Mouse (Mus musculus): ENCODE results near the gene Akap13. TPM values are rescaled to one million over a fixed set of nuclear protein-coding genes. Genes with fewer than 3 reads are reported as not detected.

Akap13 gene
- polyA plus RNA-seq, 1 experiment from 2014 or later = 32.3 TPM

GRCm38 (mm10) chr7:75470318-75470925 lies 15.1 kb downstream of the Akap13 start:
- H3K36me3 ChIP-seq = no peaks in the 10 kb centered on the region
- no peak overlapping the region for H3K27ac ChIP-seq
- no peak overlapping the region for H3K4me3 ChIP-seq
- WGBS = 34% methylated on average over 7 of the region's 7 CpGs
- no peaks in the 10 kb centered on the region for H3K27me3 ChIP-seq
- no peak overlapping the region for H3K4me2 ChIP-seq (replicated peaks)
- ATAC-seq (ENCODE audit: low FRiP score) = no peak
- H3K9ac ChIP-seq = no peak overlapping the region
- no peaks in the 10 kb centered on the region for H3K9me3 ChIP-seq (replicated peaks)
- H3K4me1 ChIP-seq = peaks cover 6% of the 10 kb centered on the region

DNA sequence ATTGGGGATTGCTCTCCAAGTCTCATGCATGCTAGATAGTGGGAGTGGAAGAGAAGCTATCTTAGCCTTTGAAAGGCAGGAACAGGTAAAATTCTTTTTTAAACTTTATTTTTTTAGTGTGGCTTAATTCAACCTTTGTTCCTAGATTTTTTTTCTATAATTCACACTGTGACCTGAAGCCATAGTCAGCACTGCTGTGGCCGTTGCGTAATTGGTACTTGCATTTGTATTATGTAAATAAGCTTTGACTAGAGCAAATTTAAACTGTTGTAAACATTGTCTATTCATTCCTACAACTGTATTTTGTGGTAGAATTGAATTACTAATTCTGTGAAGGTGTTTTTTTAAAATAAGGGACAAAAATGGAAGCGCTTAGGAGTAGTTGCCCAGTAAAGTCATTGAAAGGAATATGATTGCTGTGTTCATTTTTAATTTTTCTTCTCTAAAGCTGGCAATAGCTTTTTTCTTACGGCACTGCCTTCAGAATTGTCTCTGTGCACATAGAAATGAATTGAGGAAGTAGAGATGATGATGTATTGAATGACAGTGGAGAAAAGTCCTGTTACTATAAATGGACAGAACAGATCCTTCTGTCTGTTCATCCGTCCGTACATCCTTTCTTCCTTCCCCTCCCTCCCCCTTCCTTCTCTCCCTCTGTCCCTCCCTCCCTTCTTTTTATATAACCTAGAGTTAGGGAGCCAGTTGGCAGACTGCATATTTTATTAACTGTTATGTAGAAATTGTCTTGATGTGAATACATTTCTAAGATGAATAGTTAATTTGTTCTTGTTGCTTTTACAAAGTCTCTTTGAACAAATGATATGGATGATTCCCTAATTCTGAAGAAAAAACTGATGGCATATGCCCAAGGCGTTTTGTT lies 17.2 kb downstream of the Akap13 start:
- Histone ChIP-seq H3K27me3 (no peaks in the 10 kb centered on the region), H3K9ac (no peak overlapping the region), H3K4me2 (replicated peaks) (no peak overlapping the region), H3K9me3 (replicated peaks) (no peaks in the 10 kb centered on the region), H3K4me1 (peaks cover 6% of the 10 kb centered on the region), H3K27ac (no peak overlapping the region), H3K4me3 (no peak overlapping the region), H3K36me3 (no peaks in the 10 kb centered on the region)
- no peak for ATAC-seq (ENCODE audit: low FRiP score)
- 85% methylated on average over 7 of the region's 7 CpGs for WGBS

GRCm38 (mm10) chr7:75473294-75473693 lies 18.0 kb downstream of the Akap13 start:
- no peaks in the 10 kb centered on the region for H3K36me3 ChIP-seq
- H3K9me3 ChIP-seq (replicated peaks) = no peaks in the 10 kb centered on the region
- H3K27me3 ChIP-seq = no peaks in the 10 kb centered on the region
- H3K4me1 ChIP-seq = peaks cover 6% of the 10 kb centered on the region
- no peak for ATAC-seq (ENCODE audit: low FRiP score)
- 87% methylated on average over 1 of the region's 1 CpGs for WGBS
- H3K9ac ChIP-seq = no peak overlapping the region
- no peak overlapping the region for H3K4me3 ChIP-seq
- H3K27ac ChIP-seq = no peak overlapping the region
- no peak overlapping the region for H3K4me2 ChIP-seq (replicated peaks)

DNA sequence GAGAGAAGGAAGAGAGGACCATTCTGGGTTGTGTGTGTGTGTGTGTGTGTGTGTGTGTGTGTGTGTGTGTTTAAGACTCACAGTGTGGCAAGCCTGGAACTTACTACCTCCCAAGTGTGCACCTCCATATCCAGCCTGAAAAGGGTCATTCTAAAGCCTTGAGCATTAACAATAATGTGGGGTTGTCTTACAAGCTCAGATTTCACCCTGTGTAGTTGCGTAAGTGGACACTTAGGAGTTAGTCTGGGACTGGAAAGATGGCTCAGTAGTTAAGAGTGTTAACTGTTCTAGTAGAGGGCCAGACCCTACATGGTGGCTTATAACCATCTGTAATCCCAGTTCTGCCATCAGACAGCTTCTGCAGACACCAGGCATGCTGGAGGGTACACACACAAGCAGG lies 18.7 kb downstream of the Akap13 start:
- H3K4me3 ChIP-seq = no peak overlapping the region
- no peak overlapping the region for H3K27ac ChIP-seq
- no peak overlapping the region for H3K9ac ChIP-seq
- no peaks in the 10 kb centered on the region for H3K9me3 ChIP-seq (replicated peaks)
- H3K36me3 ChIP-seq = no peaks in the 10 kb centered on the region
- H3K27me3 ChIP-seq = no peaks in the 10 kb centered on the region
- 80% methylated on average over 1 of the region's 1 CpGs for WGBS
- peaks cover 6% of the 10 kb centered on the region for H3K4me1 ChIP-seq
- ATAC-seq (ENCODE audit: low FRiP score) = no peak
- H3K4me2 ChIP-seq (replicated peaks) = no peak overlapping the region

- Histone ChIP-seq H3K27me3 (no peaks in the 10 kb centered on the region), H3K27ac (no peak overlapping the region), H3K4me3 (no peak overlapping the region), H3K36me3 (no peaks in the 10 kb centered on the region), H3K9me3 (replicated peaks) (no peaks in the 10 kb centered on the region), H3K4me2 (replicated peaks) (no peak overlapping the region), H3K9ac (no peak overlapping the region), H3K4me1 (peaks cover 6% of the 10 kb centered on the region)
- ATAC-seq (ENCODE audit: low FRiP score) = no peak
These were observed 19.3 kb downstream of the Akap13 start for GRCm38 (mm10) chr7:75474564-75475150.

- no peak for ATAC-seq (ENCODE audit: low FRiP score)
These were observed 22.7 kb downstream of the Akap13 start for GRCm38 (mm10) chr7:75478060-75478459.

GRCm38 (mm10) chr7:75480721-75481426 lies 25.5 kb downstream of the Akap13 start:
- H3K4me1 ChIP-seq = no peaks in the 10 kb centered on the region
- H3K4me2 ChIP-seq (replicated peaks) = no peak overlapping the region
- H3K27ac ChIP-seq = no peak overlapping the region
- H3K4me3 ChIP-seq = no peak overlapping the region
- H3K36me3 ChIP-seq = no peaks in the 10 kb centered on the region
- H3K27me3 ChIP-seq = no peaks in the 10 kb centered on the region
- no peaks in the 10 kb centered on the region for H3K9me3 ChIP-seq (replicated peaks)
- WGBS = 89% methylated on average over 6 of the region's 6 CpGs
- ATAC-seq (ENCODE audit: low FRiP score) = no peak
- no peak overlapping the region for H3K9ac ChIP-seq

More at GRCm38 (mm10) chr7:75478060-75478459, 22.7 kb downstream of the Akap13 start:
- Histone ChIP-seq H3K36me3 (no peaks in the 10 kb centered on the region), H3K4me2 (replicated peaks) (no peak overlapping the region), H3K27me3 (no peaks in the 10 kb centered on the region), H3K9me3 (replicated peaks) (no peaks in the 10 kb centered on the region), H3K4me3 (no peak overlapping the region), H3K27ac (no peak overlapping the region), H3K4me1 (no peaks in the 10 kb centered on the region), H3K9ac (no peak overlapping the region)
- WGBS = 94% methylated on average over 2 of the region's 2 CpGs

GRCm38 (mm10) chr7:75486031-75486430 lies 30.7 kb downstream of the Akap13 start:
- whole genome bisulfite sequencing = 89% methylated on average over 2 of the region's 2 CpGs
- no peak overlapping the region for H3K4me2 ChIP-seq (replicated peaks)
- no peaks in the 10 kb centered on the region for H3K36me3 ChIP-seq
- no peaks in the 10 kb centered on the region for H3K9me3 ChIP-seq (replicated peaks)
- no peaks in the 10 kb centered on the region for H3K27me3 ChIP-seq
- no peak overlapping the region for H3K9ac ChIP-seq
- no peak overlapping the region for H3K27ac ChIP-seq
- no peak for ATAC-seq (ENCODE audit: low FRiP score)
- no peak overlapping the region for H3K4me3 ChIP-seq
- H3K4me1 ChIP-seq = no peaks in the 10 kb centered on the region

DNA sequence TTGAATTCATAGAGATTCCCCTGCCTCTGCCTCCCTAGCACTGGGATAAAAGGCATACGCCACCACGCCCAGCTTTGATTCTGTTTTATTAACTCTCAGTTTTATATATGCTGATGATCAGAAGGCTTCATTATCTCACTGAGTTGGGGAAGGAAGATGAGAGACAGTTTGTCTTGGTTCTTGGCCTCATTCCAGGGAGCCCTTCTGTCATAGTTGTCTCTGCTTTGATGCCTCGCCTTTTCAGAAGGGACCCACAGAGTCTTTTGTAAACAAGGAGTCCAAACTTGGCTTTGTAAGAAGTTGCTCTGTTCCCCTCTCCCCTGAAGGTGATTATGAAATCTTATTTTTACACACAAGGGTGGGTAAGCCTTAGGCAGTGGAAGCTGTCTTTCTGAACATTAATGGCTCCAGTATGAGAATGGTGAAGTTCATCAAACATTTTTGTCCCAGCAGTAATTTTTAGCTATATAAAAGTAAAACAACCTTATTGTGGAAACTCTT lies 40.7 kb downstream of the Akap13 start:
- Histone ChIP-seq H3K4me1 (no peaks in the 10 kb centered on the region), H3K4me2 (replicated peaks) (no peak overlapping the region), H3K9ac (no peak overlapping the region), H3K36me3 (no peaks in the 10 kb centered on the region), H3K9me3 (replicated peaks) (no peaks in the 10 kb centered on the region), H3K27me3 (no peaks in the 10 kb centered on the region), H3K27ac (no peak overlapping the region), H3K4me3 (no peak overlapping the region)
- 89% methylated on average over 3 of the region's 3 CpGs for WGBS
- no peak for ATAC-seq (ENCODE audit: low FRiP score)

DNA sequence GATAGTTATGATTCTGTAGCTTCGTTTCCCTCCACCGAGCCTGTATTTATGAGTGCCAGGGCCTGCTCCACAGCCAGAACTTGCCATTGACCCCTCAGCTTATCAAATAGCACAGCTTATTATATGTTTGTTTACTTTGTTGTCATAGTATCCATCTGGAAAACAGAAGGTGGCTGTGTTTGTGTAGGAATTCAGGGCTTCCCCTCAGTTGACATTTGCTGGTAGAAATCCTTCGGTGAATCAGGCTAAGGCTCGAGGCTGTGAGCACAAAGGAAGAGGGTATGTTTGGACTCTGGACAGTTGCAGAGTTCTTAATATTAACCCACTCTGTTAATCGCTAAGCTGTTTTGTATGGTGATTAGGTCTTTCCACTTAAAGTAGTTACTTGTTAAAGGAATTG lies 43.3 kb downstream of the Akap13 start:
- ATAC-seq (ENCODE audit: low FRiP score) = no peak
- no peak overlapping the region for H3K4me2 ChIP-seq (replicated peaks)
- H3K36me3 ChIP-seq = no peaks in the 10 kb centered on the region
- no peaks in the 10 kb centered on the region for H3K4me1 ChIP-seq
- H3K4me3 ChIP-seq = no peak overlapping the region
- H3K9ac ChIP-seq = no peak overlapping the region
- H3K27me3 ChIP-seq = no peaks in the 10 kb centered on the region
- no peaks in the 10 kb centered on the region for H3K9me3 ChIP-seq (replicated peaks)
- H3K27ac ChIP-seq = no peak overlapping the region
- WGBS = 66% methylated on average over 5 of the region's 5 CpGs

DNA sequence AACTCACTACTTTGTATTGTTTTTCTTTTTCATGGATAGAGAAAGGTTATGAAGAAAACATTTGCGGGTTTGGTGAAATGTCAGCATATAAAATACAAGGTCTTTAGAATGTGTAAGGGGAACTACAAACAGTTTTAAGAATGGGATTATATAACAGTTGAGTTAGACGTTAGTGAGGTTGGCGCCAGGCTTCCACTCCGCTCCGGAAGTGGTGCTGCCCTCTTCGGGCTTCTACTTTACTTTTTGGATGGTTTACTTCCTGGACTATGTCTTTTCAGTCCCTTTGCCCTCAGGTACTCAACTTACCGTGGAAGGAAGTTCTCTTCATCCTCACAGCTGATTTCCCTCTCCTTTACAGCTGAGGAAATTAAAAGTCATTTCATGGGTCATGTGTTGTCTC lies 43.9 kb downstream of the Akap13 start:
- Histone ChIP-seq H3K27ac (no peak overlapping the region), H3K4me3 (no peak overlapping the region), H3K27me3 (no peaks in the 10 kb centered on the region), H3K36me3 (no peaks in the 10 kb centered on the region), H3K9me3 (replicated peaks) (no peaks in the 10 kb centered on the region), H3K4me1 (no peaks in the 10 kb centered on the region), H3K9ac (no peak overlapping the region), H3K4me2 (replicated peaks) (no peak overlapping the region)
- 85% methylated on average over 7 of the region's 7 CpGs for WGBS
- no peak for ATAC-seq (ENCODE audit: low FRiP score)

GRCm38 (mm10) chr7:75500164-75500563 lies 44.8 kb downstream of the Akap13 start:
- H3K4me1 ChIP-seq = no peaks in the 10 kb centered on the region
- WGBS = 95% methylated on average over 4 of the region's 4 CpGs
- no peak overlapping the region for H3K9ac ChIP-seq
- H3K4me2 ChIP-seq (replicated peaks) = no peak overlapping the region
- H3K9me3 ChIP-seq (replicated peaks) = no peaks in the 10 kb centered on the region
- H3K36me3 ChIP-seq = no peaks in the 10 kb centered on the region
- H3K27me3 ChIP-seq = no peaks in the 10 kb centered on the region
- H3K27ac ChIP-seq = no peak overlapping the region
- H3K4me3 ChIP-seq = no peak overlapping the region
- no peak for ATAC-seq (ENCODE audit: low FRiP score)
